Mouse (Mus musculus): ENCODE results near the gene Naa80.
"Not testable (repeated sequence)": the region's sequence is repeated elsewhere in the genome, so short reads cannot be mapped to it uniquely, and the experiment has no call there.

The Naa80 gene

GRCm38 (mm10) chr9:107551117-107551889, 27.4 kb upstream of the Naa80 start, which contains the start of gene Rassf1:
Gene Rassf1 (plus strand): TSS chr9:107551555.
- no peak for DNase-seq (ENCODE audit: low read depth, low spot score)

DNA sequence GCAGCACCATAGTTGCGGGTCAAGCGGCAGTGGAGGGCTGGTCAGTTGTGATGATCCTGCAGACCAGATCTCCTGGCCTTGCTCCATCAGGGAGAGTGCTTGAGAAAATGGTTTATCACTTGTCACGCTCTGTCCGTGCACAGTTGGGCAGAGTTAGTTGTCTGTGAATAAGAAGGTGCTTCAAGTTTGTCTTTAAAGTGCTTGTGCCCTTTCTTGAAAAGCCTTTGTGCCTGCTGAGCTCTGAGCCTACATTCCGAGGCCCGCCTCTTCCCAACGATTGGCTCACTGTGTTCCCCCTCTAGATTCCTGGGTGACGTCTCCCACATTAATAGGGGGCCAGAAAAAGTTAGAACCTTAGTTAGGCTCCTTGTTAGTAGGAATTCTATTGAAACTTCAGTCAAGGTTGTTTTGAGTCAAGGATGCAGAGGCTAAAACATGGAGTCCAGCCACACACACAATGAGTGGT, 26.8 kb upstream of the Naa80 start:
- DNase-seq (ENCODE audit: low read depth, low spot score) = no peak

DNA sequence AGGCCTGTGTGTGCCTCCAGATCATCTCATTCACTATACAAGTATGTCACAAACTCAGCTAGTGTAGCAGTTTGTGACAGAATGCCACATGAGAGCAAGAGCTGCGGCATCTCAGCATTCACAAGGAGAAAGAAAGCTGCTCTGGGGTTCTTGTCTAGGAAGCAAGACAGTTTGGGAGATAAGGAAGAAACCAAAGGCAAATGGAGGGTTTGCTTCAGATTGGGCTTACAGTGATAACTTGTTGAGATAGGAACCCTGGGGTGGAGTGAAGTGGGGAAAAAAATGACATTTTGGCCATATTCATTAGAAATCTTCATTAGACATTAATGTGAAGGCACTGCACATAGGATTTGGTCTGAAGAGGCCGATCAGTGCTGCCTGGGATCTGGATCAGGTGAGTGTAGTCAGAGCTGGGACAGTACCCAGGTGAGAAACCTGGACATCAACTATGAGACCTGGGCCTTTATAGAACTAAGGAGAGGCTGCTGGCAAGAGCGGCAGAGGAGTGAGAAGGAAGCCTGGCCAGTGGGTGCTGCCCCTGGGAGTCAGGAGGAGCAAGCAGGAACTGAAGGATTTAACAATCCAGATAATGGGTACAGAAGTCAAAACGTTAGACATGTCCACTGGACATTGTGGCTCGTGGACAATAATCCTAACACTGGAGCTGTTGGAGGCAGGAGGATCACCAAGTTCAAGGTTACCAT, 25.8 kb upstream of the Naa80 start:
- DNase-seq (ENCODE audit: low read depth, low spot score) = no peak

- no peak for DNase-seq (ENCODE audit: low read depth, low spot score)
Observed at GRCm38 (mm10) chr9:107553541-107554318, 25.0 kb upstream of the Naa80 start.

GRCm38 (mm10) chr9:107554319-107554825, 24.3 kb upstream of the Naa80 start:
- peak; percentile 100 for DNase-seq (ENCODE audit: low read depth, low spot score)

- DNase-seq (ENCODE audit: low read depth, low spot score) = peak; percentile 43
Observed at GRCm38 (mm10) chr9:107555031-107555457, 23.6 kb upstream of the Naa80 start.

- no peak for DNase-seq (ENCODE audit: low read depth, low spot score)
Observed at GRCm38 (mm10) chr9:107555701-107556100, 23.0 kb upstream of the Naa80 start.

- no peak for DNase-seq (ENCODE audit: low read depth, low spot score)
Observed at GRCm38 (mm10) chr9:107556346-107556745, 22.3 kb upstream of the Naa80 start.

GRCm38 (mm10) chr9:107563029-107563581, 15.6 kb upstream of the Naa80 start, which contains the start of gene Tusc2:
Gene Tusc2 (plus strand): TSS chr9:107563255.
- peak; percentile 99 for DNase-seq (ENCODE audit: low read depth, low spot score)

DNA sequence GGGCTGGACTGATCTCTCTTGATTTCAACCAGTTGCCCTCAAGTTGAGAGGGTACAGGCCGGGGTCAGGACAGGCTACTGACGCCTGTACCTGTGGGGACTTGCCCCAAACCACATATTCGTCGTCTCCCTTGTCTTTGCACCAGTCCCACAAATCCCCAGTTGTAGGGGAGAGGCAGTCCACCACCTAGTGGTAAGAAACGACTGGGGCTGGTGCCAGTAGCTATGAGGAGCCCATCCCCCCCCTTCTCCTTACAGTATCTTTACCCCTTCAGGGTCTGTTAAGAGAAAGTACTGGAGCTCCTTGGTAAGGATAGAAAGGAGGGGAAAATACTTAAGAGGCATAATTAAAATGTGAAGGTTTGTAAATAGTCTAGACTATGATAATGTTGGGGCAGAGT, 13.1 kb upstream of the Naa80 start:
- DNase-seq (ENCODE audit: low read depth, low spot score) = not testable (repeated sequence)

DNA sequence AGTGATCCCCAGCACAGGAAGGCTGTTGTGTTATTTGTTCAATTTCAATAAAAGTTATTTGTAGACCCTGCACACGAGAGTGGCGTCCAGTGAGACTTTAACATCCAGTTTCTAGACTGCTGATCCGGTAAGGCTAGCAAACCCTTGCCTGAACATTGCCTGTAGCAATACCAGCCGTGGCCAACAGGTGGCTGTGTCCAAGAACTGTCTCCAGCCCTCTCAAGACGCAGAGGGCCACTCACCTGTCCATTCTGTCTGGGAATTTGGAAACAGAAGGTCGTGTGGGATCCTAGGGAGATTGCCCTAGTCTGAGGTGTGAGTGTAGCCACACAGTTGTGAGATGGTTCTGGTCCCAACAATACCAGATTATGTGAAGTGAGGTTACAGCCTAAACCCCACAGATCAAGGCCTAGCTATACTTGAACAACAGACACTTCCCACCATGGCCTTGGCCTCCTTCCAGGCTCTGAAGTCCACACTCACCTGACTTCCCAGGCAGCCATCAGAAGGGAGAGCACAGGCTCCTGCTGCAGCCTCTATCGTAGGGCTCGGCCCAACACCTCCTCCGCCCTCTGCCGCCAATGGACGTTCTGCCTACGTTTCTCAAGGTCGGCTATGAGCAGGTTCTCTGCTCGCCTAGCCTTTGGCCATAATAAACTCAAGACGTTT, 12.5 kb upstream of the Naa80 start:
- DNase-seq (ENCODE audit: low read depth, low spot score) = peak; percentile 87

DNA sequence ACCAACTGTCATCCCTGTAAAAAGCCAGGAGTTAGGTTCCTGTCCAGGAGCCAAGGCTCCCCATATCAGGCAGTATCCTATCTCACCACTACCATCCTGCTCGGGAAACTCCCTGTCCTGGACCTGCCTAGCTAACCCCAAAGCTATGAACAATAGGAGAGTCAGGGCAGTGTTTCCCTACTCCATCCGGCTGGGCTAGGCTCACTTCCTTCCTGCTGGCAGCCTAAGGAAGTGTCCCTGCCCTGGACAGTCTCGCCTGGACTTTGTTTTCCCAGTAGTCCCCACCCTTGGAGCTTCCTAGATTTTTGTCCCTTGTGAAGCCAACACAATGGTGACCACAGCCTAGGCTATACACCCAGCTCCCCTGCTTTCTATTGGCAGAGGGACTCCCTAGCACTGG, 11.8 kb upstream of the Naa80 start:
- no peak for DNase-seq (ENCODE audit: low read depth, low spot score)

- no peak for DNase-seq (ENCODE audit: low read depth, low spot score)
Observed at GRCm38 (mm10) chr9:107567702-107568319, 10.9 kb upstream of the Naa80 start, which contains the start of gene Hyal2. Gene Hyal2 (plus strand): TSS chr9:107567945.

GRCm38 (mm10) chr9:107568331-107569261, 10.1 kb upstream of the Naa80 start:
- DNase-seq (ENCODE audit: low read depth, low spot score) = peak; percentile 88

DNA sequence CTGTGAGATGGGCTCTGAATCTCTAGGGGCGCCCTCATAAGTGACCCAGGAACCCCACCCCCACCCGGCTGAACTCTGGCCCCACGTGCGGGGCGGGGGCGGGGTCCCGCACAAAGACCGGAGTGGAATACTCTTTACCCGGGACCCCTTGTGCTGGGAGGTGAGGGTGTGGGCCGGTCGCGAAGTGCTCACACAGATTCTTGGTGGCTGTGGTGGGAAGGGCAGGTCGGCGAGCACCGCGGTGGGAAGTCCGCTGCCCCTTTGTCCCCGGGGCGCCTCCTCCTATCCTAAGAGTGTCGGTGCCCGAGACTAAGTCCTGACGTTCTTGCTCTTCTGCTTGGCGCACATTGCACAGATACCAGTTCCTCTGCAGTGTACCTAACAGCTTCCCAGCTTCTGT, 9.4 kb upstream of the Naa80 start:
- peak; percentile 35 for DNase-seq (ENCODE audit: low read depth, low spot score)

DNA sequence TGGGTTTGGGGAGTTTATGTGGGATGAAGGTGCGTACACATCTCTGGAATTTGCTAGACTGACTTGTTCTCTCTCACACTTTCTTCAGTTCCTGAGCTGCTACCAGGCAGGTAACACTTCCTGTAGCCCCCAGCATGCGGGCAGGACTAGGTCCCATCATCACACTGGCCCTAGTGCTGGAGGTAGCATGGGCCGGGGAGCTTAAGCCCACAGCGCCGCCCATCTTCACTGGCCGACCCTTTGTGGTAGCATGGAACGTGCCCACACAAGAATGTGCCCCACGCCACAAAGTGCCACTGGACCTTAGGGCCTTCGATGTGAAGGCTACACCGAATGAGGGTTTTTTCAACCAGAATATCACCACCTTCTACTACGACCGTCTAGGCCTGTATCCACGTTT, 8.7 kb upstream of the Naa80 start:
- DNase-seq (ENCODE audit: low read depth, low spot score) = no peak

DNA sequence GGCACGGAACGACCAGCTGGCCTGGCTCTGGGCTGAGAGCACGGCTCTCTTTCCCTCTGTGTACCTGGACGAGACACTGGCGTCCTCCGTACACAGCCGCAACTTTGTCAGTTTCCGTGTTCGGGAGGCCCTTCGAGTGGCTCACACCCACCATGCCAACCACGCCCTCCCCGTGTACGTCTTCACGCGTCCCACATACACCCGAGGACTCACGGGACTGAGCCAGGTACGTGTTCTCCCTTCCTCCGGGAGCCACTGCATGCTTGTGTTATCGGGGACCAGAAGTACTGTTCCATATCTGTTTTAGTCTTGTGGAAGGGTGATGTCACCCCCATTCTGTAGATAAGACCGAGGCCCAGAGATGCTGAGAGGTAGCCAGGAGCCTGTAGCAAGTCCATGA, 7.8 kb upstream of the Naa80 start:
- no peak for DNase-seq (ENCODE audit: low read depth, low spot score)

DNA sequence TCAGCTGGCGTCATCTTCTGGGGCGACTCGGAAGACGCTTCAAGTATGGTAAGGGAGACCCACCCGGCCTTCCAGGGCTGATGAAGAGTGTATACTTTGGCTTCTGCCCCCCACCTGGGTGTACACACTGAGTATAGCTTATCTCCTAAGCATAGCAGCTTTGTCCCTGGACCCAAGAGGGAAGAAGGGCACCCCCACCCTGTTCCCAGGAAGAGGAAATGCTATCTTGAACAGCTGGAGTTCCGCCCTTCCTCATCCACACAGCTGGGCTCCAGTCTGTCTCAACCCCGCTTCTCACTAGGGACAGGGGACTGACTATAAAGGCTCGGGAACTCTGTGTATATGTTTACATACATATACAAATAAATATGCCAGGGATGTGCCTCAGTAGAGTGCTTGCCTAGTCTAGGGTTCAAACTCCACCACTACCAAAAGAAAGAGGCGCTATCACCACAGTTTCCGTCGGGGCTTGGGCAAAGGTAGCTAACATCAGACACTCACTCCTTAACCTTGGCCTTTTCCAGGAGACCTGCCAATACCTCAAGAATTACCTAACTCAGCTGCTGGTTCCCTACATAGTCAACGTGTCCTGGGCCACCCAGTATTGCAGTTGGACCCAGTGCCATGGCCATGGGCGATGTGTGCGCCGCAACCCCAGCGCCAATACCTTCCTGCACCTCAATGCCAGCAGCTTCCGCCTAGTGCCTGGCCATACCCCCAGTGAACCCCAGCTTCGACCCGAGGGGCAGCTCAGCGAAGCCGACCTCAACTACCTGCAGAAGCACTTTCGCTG, 7.0 kb upstream of the Naa80 start:
- DNase-seq (ENCODE audit: low read depth, low spot score) = no peak

DNA sequence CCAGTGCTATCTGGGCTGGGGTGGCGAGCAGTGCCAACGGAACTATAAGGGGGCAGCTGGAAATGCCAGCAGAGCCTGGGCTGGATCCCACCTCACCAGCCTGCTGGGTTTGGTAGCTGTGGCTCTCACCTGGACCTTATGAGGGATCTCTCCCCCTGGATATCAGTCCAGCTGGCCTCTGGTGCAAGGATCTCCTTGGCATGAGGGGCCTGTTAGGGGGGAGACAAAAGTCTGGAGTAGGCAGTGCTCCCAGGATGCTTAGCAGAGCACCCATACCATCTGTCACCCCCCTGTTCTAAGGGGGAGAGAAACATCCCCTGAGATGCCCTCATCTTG, 6.4 kb upstream of the Naa80 start:
- no peak for DNase-seq (ENCODE audit: low read depth, low spot score)

Data from brain, adult 2 months (tissue).